Mouse (Mus musculus): Measurements from ENCODE around the gene Kti12. TPM values are rescaled to one million over a fixed set of nuclear protein-coding genes. Genes with fewer than 3 reads are reported as not detected.

Gene Kti12
- total and polyA plus RNA-seq, 3 experiments, result 65.3 to 90.5 TPM; not detected in 1

- peak; percentile 63 to 85 for TF ChIP-seq POLR2A (IDR thresholded peaks at IDR 0.05; ENCODE audit: control insufficient read depth in 1 of 2, insufficient read depth in 1 of 2, low read depth in 1 of 2, low read length in 2 of 2, poor library complexity in 1 of 2)
- no peak for TF ChIP-seq JUND (IDR thresholded peaks at IDR 0.05; ENCODE audit: low read depth, low read length)
- peak; percentile 96 for TF ChIP-seq TBP (IDR thresholded peaks at IDR 0.05; ENCODE audit: low read depth, low read length)
- TF ChIP-seq ZMIZ1 (IDR thresholded peaks at IDR 0.05; ENCODE audit: low read depth, low read length), result peak; percentile 98
Measured at GRCm38 (mm10) chr4:108834115-108834970, 13.2 kb upstream of the Kti12 start, which contains the start of gene Txndc12 (continued).

GRCm38 (mm10) chr4:108834971-108835311 is 12.6 kb upstream of the Kti12 start:
- Histone ChIP-seq H3K4me1 (ENCODE audit: control insufficient read depth in 1 of 2, insufficient read depth in 2 of 2, low read length in 2 of 2) (peaks cover 5 to 9% of the 10 kb centered on the region in 2 experiments), H3K9ac (ENCODE audit: control insufficient read depth, low read depth, low read length, poor library complexity, severe bottlenecking) (peak overlapping the region; percentile 67), H3K27me3 (ENCODE audit: control insufficient read depth in 1 of 2, insufficient read depth in 2 of 2, low read length in 2 of 2) (no peaks in the 10 kb centered on the region), H3K79me2 (ENCODE audit: control insufficient read depth, insufficient read depth, low read length, poor library complexity) (peaks cover 33% of the 10 kb centered on the region), H3K27ac (ENCODE audit: control insufficient read depth, low read depth, low read length) (peak overlapping the region; percentile 82), H3K9me3 (replicated peaks; ENCODE audit: insufficient read depth, low read length) (no peaks in the 10 kb centered on the region), H3K4me3 (ENCODE audit: control insufficient read depth in 1 of 2, insufficient read depth in 1 of 2, low read depth in 2 of 2, low read length in 2 of 2) (peak overlapping the region; percentile 79 to 89), H3K36me3 (ENCODE audit: control insufficient read depth in 1 of 2, insufficient read depth in 2 of 2, low read length in 2 of 2) (peaks cover 0 to 24% of the 10 kb centered on the region in 2 experiments; a peak in 2 of 4 replicates)
- TF ChIP-seq MYC (IDR thresholded peaks at IDR 0.05; ENCODE audit: low read depth, low read length) (no peak), CHD2 (IDR thresholded peaks at IDR 0.05; ENCODE audit: low read length) (no peak), CHD1 (IDR thresholded peaks at IDR 0.05; ENCODE audit: low read depth, low read length) (peak; percentile 75; the same call in 1 of the 2 replicates)
- DNase-seq (ENCODE audit: low read depth, low spot score), result no peak

DNA sequence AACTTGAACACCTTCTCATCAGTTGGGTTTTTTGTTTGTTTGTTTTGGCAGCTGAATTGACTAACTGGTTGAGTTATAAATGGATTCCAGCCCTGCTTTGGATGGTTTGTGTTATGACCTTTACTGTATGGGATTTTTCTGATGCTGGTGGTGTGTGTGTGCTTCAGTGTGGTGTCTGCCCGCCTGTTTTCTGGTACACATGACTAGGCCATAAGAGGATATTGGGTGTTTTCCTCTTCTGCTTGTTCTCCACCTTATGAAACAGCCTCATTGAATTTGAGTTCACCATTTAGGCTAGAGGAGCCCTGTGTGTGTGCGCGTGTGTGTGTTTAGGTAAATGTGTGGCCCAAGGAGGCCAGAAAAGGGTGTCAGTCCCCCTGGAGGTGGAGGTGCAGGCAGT is 12.1 kb upstream of the Kti12 start:
- H3K4me1 ChIP-seq (ENCODE audit: control insufficient read depth in 1 of 2, insufficient read depth in 2 of 2, low read length in 2 of 2), result peaks cover 5 to 9% of the 10 kb centered on the region in 2 experiments
- H3K4me3 ChIP-seq (ENCODE audit: control insufficient read depth in 1 of 2, insufficient read depth in 1 of 2, low read depth in 2 of 2, low read length in 2 of 2), result peak overlapping the region; percentile 79 to 89
- peaks cover 0 to 24% of the 10 kb centered on the region in 2 experiments; a peak in 2 of 4 replicates for H3K36me3 ChIP-seq (ENCODE audit: control insufficient read depth in 1 of 2, insufficient read depth in 2 of 2, low read length in 2 of 2)
- TF ChIP-seq ZNF384 (IDR thresholded peaks at IDR 0.05; ENCODE audit: low read depth, low read length), result no peak
- no peak for TF ChIP-seq KAT2A (conservative IDR thresholded peaks at IDR 0.05; ENCODE audit: low read depth, low read length)
- no peak for TF ChIP-seq HCFC1 (IDR thresholded peaks at IDR 0.05; ENCODE audit: low read depth, low read length)
- no peak for TF ChIP-seq EP300 (IDR thresholded peaks at IDR 0.05; ENCODE audit: low read depth in 1 of 2, low read length in 2 of 2)
- no peak for TF ChIP-seq POLR2AphosphoS5 (IDR thresholded peaks at IDR 0.05; ENCODE audit: borderline replicate concordance, low read depth, low read length)
- no peak for TF ChIP-seq RCOR1 (IDR thresholded peaks at IDR 0.05; ENCODE audit: low read depth, low read length)
- TF ChIP-seq NRF1 (IDR thresholded peaks at IDR 0.05; ENCODE audit: insufficient read depth, low read depth, low read length, poor library complexity, severe bottlenecking), result no peak
- no peak for TF ChIP-seq RAD21 (IDR thresholded peaks at IDR 0.05; ENCODE audit: low read depth, low read length)
- TF ChIP-seq ETS1 (IDR thresholded peaks at IDR 0.05; ENCODE audit: low read depth, low read length), result no peak
- TF ChIP-seq USF2 (IDR thresholded peaks at IDR 0.05; ENCODE audit: borderline replicate concordance in 1 of 2, insufficient read depth in 1 of 2, low read depth in 1 of 2, low read length in 2 of 2), result no peak
- TF ChIP-seq CHD2 (IDR thresholded peaks at IDR 0.05; ENCODE audit: low read length), result no peak
- TF ChIP-seq GATA1 (IDR thresholded peaks at IDR 0.05; ENCODE audit: low read depth, low read length), result no peak
- no peak for TF ChIP-seq MYC (IDR thresholded peaks at IDR 0.05; ENCODE audit: low read depth, low read length)
- peak overlapping the region; percentile 82 for H3K27ac ChIP-seq (ENCODE audit: control insufficient read depth, low read depth, low read length)
- no peaks in the 10 kb centered on the region for H3K27me3 ChIP-seq (ENCODE audit: control insufficient read depth in 1 of 2, insufficient read depth in 2 of 2, low read length in 2 of 2)
- H3K9me3 ChIP-seq (replicated peaks; ENCODE audit: insufficient read depth, low read length), result no peaks in the 10 kb centered on the region
- DNase-seq (ENCODE audit: low read depth, low spot score), result peak; percentile 61
- H3K79me2 ChIP-seq (ENCODE audit: control insufficient read depth, insufficient read depth, low read length, poor library complexity), result peaks cover 35% of the 10 kb centered on the region
- peak overlapping the region; percentile 67 for H3K9ac ChIP-seq (ENCODE audit: control insufficient read depth, low read depth, low read length, poor library complexity, severe bottlenecking)

Data from MEL (cell line).